Mouse (Mus musculus) olfactory bulb, adult 2 months (tissue): Measurements from ENCODE around the gene Spatc1l. TPM values are rescaled to one million over a fixed set of nuclear protein-coding genes. Genes with fewer than 3 reads are reported as not detected.

Experiments
- H3K27ac ChIP-seq: fragments of 200-500 bp; 2 replicates; pipeline ENCODE4 v1.5.1; 2012; ENCODE audit warnings: low read depth, low read length; ENCODE audit not compliant: insufficient read depth
- H3K4me1 ChIP-seq: fragments of 200-500 bp; 2 replicates; pipeline ENCODE4 v1.6.1; 2012; ENCODE audit warnings: low read length; ENCODE audit not compliant: control insufficient read depth, insufficient read depth
- H3K4me3 ChIP-seq: fragments of 200-500 bp; 2 replicates; pipeline ENCODE4 v1.5.1; 2012; ENCODE audit warnings: mild to moderate bottlenecking, low read depth, low read length, moderate library complexity; ENCODE audit not compliant: insufficient read depth
- CTCF ChIP-seq: fragments of 200-500 bp; IDR thresholded peaks from 2 replicates; pipeline ENCODE4 v1.5.1; 2012; ENCODE audit warnings: low read depth, mild to moderate bottlenecking, low read length, moderate library complexity; ENCODE audit not compliant: insufficient read depth
- POLR2A ChIP-seq: fragments of 200-500 bp; IDR thresholded peaks from 2 replicates; pipeline ENCODE4 v1.6.1; 2012; ENCODE audit warnings: mild to moderate bottlenecking, low read depth, low read length, moderate library complexity; ENCODE audit not compliant: insufficient read depth
- WGBS: fragments of 180-500 bp; shearing (Covaris S2); methylation state at CpG from one replicate; pipeline ENCODE4 v1.1.7; 2018; 5-methylcytosine and 5-hydroxymethylcytosine counted together
- polyA plus RNA-seq: library from polyadenylated mRNA; stranded (reverse); fragments of >200 nt; gene quantifications from 2 replicates; pipeline ENCODE4 v1.2.4, GENCODE M21; 2012; ENCODE audit warnings: low replicate concordance; ENCODE audit not compliant: missing spikeins, insufficient read depth, insufficient read length

Gene Spatc1l
- polyA plus RNA-seq, 1 experiment, result not detected

DNA sequence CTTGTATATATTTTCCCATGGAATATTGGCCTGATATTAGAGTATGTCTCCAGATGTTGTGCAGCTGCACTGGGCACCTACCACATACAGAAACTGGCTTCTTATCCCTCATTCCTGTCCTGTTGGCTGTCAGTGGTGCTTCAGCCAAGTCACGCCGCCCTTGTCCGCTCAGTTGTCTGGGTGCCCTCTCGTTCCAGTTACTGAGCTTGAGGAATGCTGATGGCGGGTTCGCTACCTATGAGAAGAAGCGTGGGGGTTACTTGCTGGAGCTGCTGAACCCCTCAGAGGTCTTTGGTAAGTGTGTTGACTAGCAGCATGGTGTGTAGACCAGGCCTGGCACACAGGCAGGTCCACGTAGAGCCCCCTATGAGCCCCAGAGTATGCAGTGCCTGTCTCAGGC, 15.5 kb upstream of the Spatc1l start:
- 94% methylated on average over 8 of the region's 8 CpGs for WGBS

DNA sequence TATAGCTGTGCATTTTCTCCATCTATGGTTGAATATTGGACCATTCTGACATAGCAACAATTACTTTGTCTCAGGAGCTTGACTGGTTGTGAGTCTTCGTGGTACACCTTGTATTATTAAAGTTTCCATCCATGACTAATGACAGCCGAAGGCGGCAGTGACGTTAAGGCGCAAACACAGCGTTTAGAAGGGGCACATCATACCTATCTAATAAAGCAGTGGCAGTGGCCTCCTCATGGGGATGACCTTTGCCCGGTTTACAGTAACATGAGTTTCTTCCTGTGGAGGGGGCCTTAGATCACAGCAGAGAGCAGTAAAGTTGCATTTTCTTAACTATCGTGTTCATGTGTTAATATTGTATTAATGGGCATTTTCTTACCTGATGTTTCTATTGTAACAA, 13.9 kb upstream of the Spatc1l start:
- H3K4me1 ChIP-seq, result no peaks in the 10 kb centered on the region
- H3K4me3 ChIP-seq, result no peak overlapping the region
- H3K27ac ChIP-seq, result no peak overlapping the region
- WGBS, result 93% methylated on average over 8 of the region's 8 CpGs
- TF ChIP-seq CTCF (no peak), POLR2A (no peak)

More for the DNA sequence above, 15.5 kb upstream of the Spatc1l start:
- Histone ChIP-seq H3K4me3 (no peak overlapping the region), H3K27ac (no peak overlapping the region), H3K4me1 (no peaks in the 10 kb centered on the region)
- TF ChIP-seq POLR2A, result no peak
- no peak for TF ChIP-seq CTCF

DNA sequence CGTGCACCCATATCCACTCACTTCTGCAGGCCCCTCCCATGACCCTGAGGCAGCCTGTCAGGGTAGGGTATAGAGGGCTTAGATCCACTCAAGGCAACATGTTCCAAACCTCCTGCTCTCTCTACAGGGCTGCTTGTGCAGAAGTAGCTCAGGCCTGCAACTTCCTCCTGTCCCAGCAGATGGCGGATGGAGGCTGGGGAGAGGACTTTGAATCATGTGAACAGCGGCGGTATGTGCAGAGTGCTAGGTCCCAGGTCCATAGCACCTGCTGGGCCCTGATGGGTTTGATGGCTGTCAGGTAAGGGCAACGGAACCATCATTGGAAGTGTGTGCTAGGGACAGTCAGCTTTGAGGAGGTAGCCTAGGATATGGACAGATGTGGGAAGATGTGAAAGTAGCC, 11.6 kb upstream of the Spatc1l start:
- Histone ChIP-seq H3K4me1 (no peaks in the 10 kb centered on the region), H3K4me3 (no peak overlapping the region)
- 96% methylated on average over 5 of the region's 5 CpGs for WGBS

GRCm38 (mm10) chr10:76551556-76551955, 10.5 kb upstream of the Spatc1l start:
- H3K4me3 ChIP-seq, result no peak overlapping the region
- no peak overlapping the region for H3K27ac ChIP-seq
- no peaks in the 10 kb centered on the region for H3K4me1 ChIP-seq
- 70% methylated on average over 3 of the region's 3 CpGs for WGBS
- TF ChIP-seq POLR2A (no peak), CTCF (no peak)

More for the DNA sequence above, 11.6 kb upstream of the Spatc1l start:
- TF ChIP-seq POLR2A (no peak), CTCF (0 out of 2 replicates have a peak, but pooled peaks have one; percentile 16)
- no peak overlapping the region for H3K27ac ChIP-seq

DNA sequence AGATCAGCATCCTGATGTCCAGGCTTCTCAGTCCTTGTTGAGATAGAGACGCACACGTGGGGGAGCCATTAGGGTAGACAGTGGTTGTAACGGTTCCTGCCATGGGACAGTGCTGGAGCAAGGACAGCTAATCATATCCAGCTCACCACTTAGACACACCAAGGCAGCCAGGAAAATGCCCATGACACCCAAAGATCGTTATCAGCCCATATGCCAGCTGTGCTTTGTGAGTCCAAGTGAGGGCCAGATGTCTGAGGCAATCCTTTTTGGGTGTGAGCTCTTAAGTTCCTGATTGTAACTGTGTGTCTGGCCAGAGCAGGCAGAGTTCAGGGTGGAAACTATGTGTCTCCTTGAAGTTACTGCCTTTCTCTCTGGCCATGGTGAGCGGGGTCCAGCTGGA, 8.0 kb upstream of the Spatc1l start:
- no peak for TF ChIP-seq CTCF
- TF ChIP-seq POLR2A, result no peak
- H3K4me1 ChIP-seq, result no peaks in the 10 kb centered on the region
- no peak overlapping the region for H3K4me3 ChIP-seq
- 91% methylated on average over 5 of the region's 5 CpGs for WGBS
- no peak overlapping the region for H3K27ac ChIP-seq

- 95% methylated on average over 22 of the region's 22 CpGs for WGBS
- Histone ChIP-seq H3K4me1 (no peaks in the 10 kb centered on the region), H3K4me3 (no peak overlapping the region), H3K27ac (no peak overlapping the region)
- no peak for TF ChIP-seq POLR2A
- no peak for TF ChIP-seq CTCF
These were observed 8.1 kb downstream of the Spatc1l start for GRCm38 (mm10) chr10:76569996-76570685.

DNA sequence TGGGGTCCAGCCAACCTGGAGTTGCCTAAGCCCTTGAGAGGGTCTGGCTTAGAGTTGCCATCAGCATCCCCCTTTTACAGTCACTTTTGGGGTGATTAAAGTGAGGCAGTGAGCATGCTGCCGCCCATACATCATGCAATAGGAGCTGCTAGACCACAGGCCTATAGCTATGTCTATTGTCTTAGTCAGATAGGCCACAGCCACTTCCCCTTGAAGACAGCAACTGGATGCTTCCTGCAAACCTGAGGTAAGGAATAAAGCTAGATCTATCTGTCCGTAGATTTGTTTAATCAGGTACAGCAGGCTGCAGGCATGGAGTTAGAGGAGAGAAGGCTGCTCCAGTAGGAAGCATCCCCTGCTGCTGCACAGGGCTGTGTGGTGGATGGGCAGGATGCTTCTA, 9.0 kb downstream of the Spatc1l start:
- H3K4me1 ChIP-seq, result no peaks in the 10 kb centered on the region
- 82% methylated on average over 2 of the region's 2 CpGs for WGBS
- no peak overlapping the region for H3K27ac ChIP-seq
- H3K4me3 ChIP-seq, result no peak overlapping the region
- no peak for TF ChIP-seq CTCF

GRCm38 (mm10) chr10:76572151-76572550, 10.1 kb downstream of the Spatc1l start:
- H3K4me3 ChIP-seq, result no peak overlapping the region
- TF ChIP-seq POLR2A (no peak), CTCF (no peak)
- H3K4me1 ChIP-seq, result no peaks in the 10 kb centered on the region
- H3K27ac ChIP-seq, result no peak overlapping the region
- WGBS, result 57% methylated on average over 3 of the region's 3 CpGs

- 94% methylated on average over 3 of the region's 3 CpGs for WGBS
- TF ChIP-seq POLR2A, result no peak
- no peak for TF ChIP-seq CTCF
- H3K4me3 ChIP-seq, result no peak within 1 kb of the TSS
- no peaks in the 10 kb centered on the region for H3K4me1 ChIP-seq
- H3K27ac ChIP-seq, result no peak within 1 kb of the TSS
These were observed 13.3 kb downstream of the Spatc1l start, which contains the start of gene Ftcd for GRCm38 (mm10) chr10:76575374-76575773. Gene Ftcd, plus strand, starts transcription at chr10:76575648.
